Mouse (Mus musculus) cerebellum, adult 18-20 months (tissue): ENCODE measurements at regions not wholly inside any gene's neighbourhood (a gene's known extent, or its start where the extent isn't known, plus 50 kb on each side); places are given as distances from the start of the nearest gene placed in this dataset.

Source experiments
- DNase-seq, 2 experiments: peaks; one replicate each; pipeline ENCODE4 v3.0.0; 2021

- no peak for DNase-seq
These were observed 154.9 kb downstream of the Rps24 start for GRCm38 (mm10) chr14:24641853-24642252.

GRCm38 (mm10) chr14:24644117-24644808, 157.3 kb downstream of the Rps24 start:
- DNase-seq: no peak

- DNase-seq: no peak
These were observed 159.4 kb downstream of the Rps24 start for GRCm38 (mm10) chr14:24646239-24646848.

- DNase-seq: no peak
These were observed 160.8 kb downstream of the Rps24 start for GRCm38 (mm10) chr14:24647722-24648121.

GRCm38 (mm10) chr14:24650195-24650901, 163.4 kb downstream of the Rps24 start:
- DNase-seq: peak; percentile 56 to 58

- no peak for DNase-seq
These were observed 164.0 kb downstream of the Rps24 start for GRCm38 (mm10) chr14:24650902-24651270.

- no peak for DNase-seq
These were observed 165.7 kb downstream of the Rps24 start for GRCm38 (mm10) chr14:24652591-24652990.

- no peak for DNase-seq
These were observed 168.7 kb downstream of the Rps24 start for GRCm38 (mm10) chr14:24655580-24655979.

GRCm38 (mm10) chr14:24661797-24662196, 174.9 kb downstream of the Rps24 start:
- no peak for DNase-seq

GRCm38 (mm10) chr14:24665210-24665609, 178.3 kb downstream of the Rps24 start:
- no peak for DNase-seq
